Mouse (Mus musculus) MEL (cell line): ENCODE measurements around the gene Pigq. TPM values are rescaled to one million over a fixed set of nuclear protein-coding genes. Genes with fewer than 3 reads are reported as not detected.

Experiments
- DNase-seq: peaks from one replicate; pipeline ENCODE4 v3.0.0; 2011; ENCODE audit warnings: low read depth, low spot score
- H3K27ac ChIP-seq: 2 replicates; pipeline ENCODE4 v1.5.1; 2012; ENCODE audit warnings: low read depth, mild to moderate bottlenecking, control low read depth, low read length, moderate library complexity; ENCODE audit not compliant: control insufficient read depth
- H3K27me3 ChIP-seq, 2 experiments: fragments of 150-350 bp in 1 of 2; sonication (generic) in 1 of 2; 2 replicates each; pipeline ENCODE4 v1.6.1; 2012; ENCODE audit warnings: low read length in 2 of 2, mild to moderate bottlenecking in 2 of 2, improper control_type of control experiment in 1 of 2, moderate library complexity in 1 of 2; ENCODE audit not compliant: insufficient read depth in 2 of 2, control insufficient read depth in 1 of 2
- H3K36me3 ChIP-seq, 2 experiments: 2 replicates each; pipeline ENCODE4 v1.6.1; 2012 to 2014; ENCODE audit warnings: low read length in 2 of 2, improper control_type of control experiment in 1 of 2, inconsistent platforms in 1 of 2, mild to moderate bottlenecking in 1 of 2; ENCODE audit not compliant: insufficient read depth in 2 of 2, control insufficient read depth in 1 of 2
- H3K4me1 ChIP-seq, 2 experiments: fragments of 150-350 bp in 1 of 2; sonication (generic) in 1 of 2; 2 replicates each; pipeline ENCODE4 v1.6.1; 2012; ENCODE audit warnings: low read length in 2 of 2, improper control_type of control experiment in 1 of 2, mild to moderate bottlenecking in 1 of 2; ENCODE audit not compliant: insufficient read depth in 2 of 2, control insufficient read depth in 1 of 2
- H3K4me3 ChIP-seq, 2 experiments: fragments of 150-350 bp in 1 of 2; sonication (generic) in 1 of 2; 2 replicates each; pipeline ENCODE4 v1.5.1; 2012; ENCODE audit warnings: low read depth in 2 of 2, low read length in 2 of 2, mild to moderate bottlenecking in 2 of 2, moderate library complexity in 2 of 2, control low read depth in 1 of 2, improper control_type of control experiment in 1 of 2; ENCODE audit not compliant: control insufficient read depth in 1 of 2, insufficient read depth in 1 of 2
- H3K79me2 ChIP-seq: 2 replicates; pipeline ENCODE4 v1.6.1; 2012; ENCODE audit warnings: mild to moderate bottlenecking, low read length, moderate library complexity; ENCODE audit not compliant: control insufficient read depth, poor library complexity, insufficient read depth
- H3K9ac ChIP-seq: 2 replicates; pipeline ENCODE4 v1.6.1; 2012; ENCODE audit warnings: low read depth, mild to moderate bottlenecking, control low read depth, low read length, moderate library complexity; ENCODE audit not compliant: control insufficient read depth, poor library complexity, severe bottlenecking
- H3K9me3 ChIP-seq: fragments of 150-350 bp; sonication (generic); replicated peaks from 2 replicates; pipeline ENCODE4 v1.6.1; 2012; ENCODE audit warnings: mild to moderate bottlenecking, low read length, improper control_type of control experiment, moderate library complexity; ENCODE audit not compliant: insufficient read depth
- CHD1 ChIP-seq: IDR thresholded peaks from 2 replicates; pipeline ENCODE4 v1.6.1; 2012; ENCODE audit warnings: low read depth, mild to moderate bottlenecking, inconsistent platforms, low read length, improper control_type of control experiment
- CHD2 ChIP-seq: IDR thresholded peaks from 2 replicates; pipeline ENCODE4 v1.6.1; 2011; ENCODE audit warnings: low read length, improper control_type of control experiment
- E2F4 ChIP-seq: IDR thresholded peaks from 2 replicates; pipeline ENCODE4 v1.6.1; 2011; ENCODE audit warnings: low read depth, low read length, improper control_type of control experiment, borderline replicate concordance
- EP300 ChIP-seq, 2 experiments: IDR thresholded peaks; 2 replicates each; pipeline ENCODE4 v1.6.1; 2011; ENCODE audit warnings: improper control_type of control experiment in 2 of 2, low read length in 2 of 2, low read depth in 1 of 2, mild to moderate bottlenecking in 1 of 2
- ETS1 ChIP-seq: IDR thresholded peaks from 2 replicates; pipeline ENCODE4 v1.6.1; 2012; ENCODE audit warnings: low read depth, mild to moderate bottlenecking, inconsistent platforms, low read length, improper control_type of control experiment, moderate library complexity
- GATA1 ChIP-seq: IDR thresholded peaks from 2 replicates; pipeline ENCODE4 v1.6.1; 2011; ENCODE audit warnings: low read depth, low read length, improper control_type of control experiment
- HCFC1 ChIP-seq: IDR thresholded peaks from 2 replicates; pipeline ENCODE4 v1.6.1; 2012; ENCODE audit warnings: low read depth, mild to moderate bottlenecking, inconsistent platforms, low read length, improper control_type of control experiment, moderate library complexity
- KAT2A ChIP-seq: conservative IDR thresholded peaks from 2 replicates; pipeline ENCODE4 v1.6.1; 2012; ENCODE audit warnings: low read depth, low read length, improper control_type of control experiment, inconsistent platforms
- MAFK ChIP-seq: IDR thresholded peaks from 2 replicates; pipeline ENCODE4 v1.6.1; 2011; ENCODE audit warnings: low read depth, mild to moderate bottlenecking, low read length, improper control_type of control experiment, borderline replicate concordance
- MAZ ChIP-seq: IDR thresholded peaks from 2 replicates; pipeline ENCODE4 v1.6.1; 2012; ENCODE audit warnings: low read depth, mild to moderate bottlenecking, inconsistent platforms, low read length, improper control_type of control experiment
- MYB ChIP-seq: IDR thresholded peaks from 2 replicates; pipeline ENCODE4 v1.6.1; 2011; ENCODE audit warnings: mild to moderate bottlenecking, low read depth, low read length, improper control_type of control experiment
- MYC ChIP-seq: IDR thresholded peaks from 2 replicates; pipeline ENCODE4 v1.6.1; 2011; ENCODE audit warnings: low read depth, mild to moderate bottlenecking, low read length, improper control_type of control experiment, moderate library complexity
- NRF1 ChIP-seq: IDR thresholded peaks from 2 replicates; pipeline ENCODE4 v1.6.1; 2014; ENCODE audit warnings: low read depth, mild to moderate bottlenecking, inconsistent platforms, low read length, improper control_type of control experiment, moderate library complexity; ENCODE audit not compliant: poor library complexity, insufficient read depth, severe bottlenecking
- POLR2A ChIP-seq, 2 experiments: IDR thresholded peaks; 2 replicates each; pipeline ENCODE4 v1.6.1; 2011 to 2012; ENCODE audit warnings: low read length in 2 of 2, mild to moderate bottlenecking in 2 of 2, control low read depth in 1 of 2, improper control_type of control experiment in 1 of 2, low read depth in 1 of 2, moderate library complexity in 1 of 2; ENCODE audit not compliant: control insufficient read depth in 1 of 2, insufficient read depth in 1 of 2, poor library complexity in 1 of 2
- POLR2AphosphoS2 ChIP-seq: IDR thresholded peaks from 2 replicates; pipeline ENCODE4 v1.6.1; 2011; ENCODE audit warnings: low read length, improper control_type of control experiment
- RAD21 ChIP-seq: IDR thresholded peaks from 2 replicates; pipeline ENCODE4 v1.6.1; 2011; ENCODE audit warnings: mild to moderate bottlenecking, low read depth, low read length, improper control_type of control experiment
- RCOR1 ChIP-seq: IDR thresholded peaks from 2 replicates; pipeline ENCODE4 v1.6.1; 2012; ENCODE audit warnings: low read depth, mild to moderate bottlenecking, inconsistent platforms, low read length, improper control_type of control experiment
- SIN3A ChIP-seq: IDR thresholded peaks from 2 replicates; pipeline ENCODE4 v1.6.1; 2012; ENCODE audit warnings: low read length, improper control_type of control experiment, inconsistent platforms
- SMC3 ChIP-seq: IDR thresholded peaks from 2 replicates; pipeline ENCODE4 v1.6.1; 2011; ENCODE audit warnings: low read depth, low read length, improper control_type of control experiment
- TAL1 ChIP-seq: IDR thresholded peaks from 2 replicates; pipeline ENCODE4 v1.6.1; 2012; ENCODE audit warnings: mild to moderate bottlenecking, inconsistent platforms, low read length, moderate library complexity, mixed read lengths
- TBP ChIP-seq: IDR thresholded peaks from 2 replicates; pipeline ENCODE4 v1.8.0; 2011; ENCODE audit warnings: low read depth, low read length, improper control_type of control experiment
- TCF12 ChIP-seq: IDR thresholded peaks from 2 replicates; pipeline ENCODE4 v1.6.1; 2014; ENCODE audit warnings: low read depth, mild to moderate bottlenecking, inconsistent platforms, low read length, improper control_type of control experiment, moderate library complexity
- USF2 ChIP-seq, 2 experiments: IDR thresholded peaks; 2 replicates each; pipeline ENCODE4 v1.6.1; 2011 to 2012; ENCODE audit warnings: improper control_type of control experiment in 2 of 2, low read length in 2 of 2, borderline replicate concordance in 1 of 2, inconsistent platforms in 1 of 2, low read depth in 1 of 2, mild to moderate bottlenecking in 1 of 2; ENCODE audit not compliant: insufficient read depth in 1 of 2
- ZC3H11A ChIP-seq: IDR thresholded peaks from 2 replicates; pipeline ENCODE4 v1.6.1; 2012; ENCODE audit warnings: low read depth, mild to moderate bottlenecking, inconsistent platforms, low read length, improper control_type of control experiment
- ZKSCAN1 ChIP-seq: IDR thresholded peaks from 2 replicates; pipeline ENCODE4 v1.6.1; 2012; ENCODE audit warnings: low read depth, mild to moderate bottlenecking, inconsistent platforms, low read length, improper control_type of control experiment, moderate library complexity
- ZMIZ1 ChIP-seq: IDR thresholded peaks from 2 replicates; pipeline ENCODE4 v1.6.1; 2012; ENCODE audit warnings: low read depth, mild to moderate bottlenecking, inconsistent platforms, low read length, improper control_type of control experiment, moderate library complexity
- polyA plus RNA-seq, 2 experiments: library from polyadenylated mRNA; stranded (reverse) in 1 of 2; unstranded in 1 of 2; fragments of >175 nt in 1 of 2; fragments of >200 nt in 1 of 2; gene quantifications; 2 replicates each; pipeline versions ENCODE4 v1.2.1 to v1.2.4; 2012; ENCODE audit warnings: low replicate concordance in 2 of 2, low read depth in 1 of 2; ENCODE audit not compliant: insufficient read length in 2 of 2, insufficient read depth in 1 of 2, missing spikeins in 1 of 2
- total RNA-seq: library from RNA; depleted of rRNA; stranded (reverse); fragments of 300-350 nt; gene quantifications from 2 replicates; pipeline ENCODE4 v1.2.3, GENCODE M21; 2012; rRNA removed

Gene Pigq
- total RNA-seq: 50.7 and 67.8 TPM in 2 replicates
- polyA plus RNA-seq: 100 to 1,000 TPM; 193 to 825 TPM

DNA sequence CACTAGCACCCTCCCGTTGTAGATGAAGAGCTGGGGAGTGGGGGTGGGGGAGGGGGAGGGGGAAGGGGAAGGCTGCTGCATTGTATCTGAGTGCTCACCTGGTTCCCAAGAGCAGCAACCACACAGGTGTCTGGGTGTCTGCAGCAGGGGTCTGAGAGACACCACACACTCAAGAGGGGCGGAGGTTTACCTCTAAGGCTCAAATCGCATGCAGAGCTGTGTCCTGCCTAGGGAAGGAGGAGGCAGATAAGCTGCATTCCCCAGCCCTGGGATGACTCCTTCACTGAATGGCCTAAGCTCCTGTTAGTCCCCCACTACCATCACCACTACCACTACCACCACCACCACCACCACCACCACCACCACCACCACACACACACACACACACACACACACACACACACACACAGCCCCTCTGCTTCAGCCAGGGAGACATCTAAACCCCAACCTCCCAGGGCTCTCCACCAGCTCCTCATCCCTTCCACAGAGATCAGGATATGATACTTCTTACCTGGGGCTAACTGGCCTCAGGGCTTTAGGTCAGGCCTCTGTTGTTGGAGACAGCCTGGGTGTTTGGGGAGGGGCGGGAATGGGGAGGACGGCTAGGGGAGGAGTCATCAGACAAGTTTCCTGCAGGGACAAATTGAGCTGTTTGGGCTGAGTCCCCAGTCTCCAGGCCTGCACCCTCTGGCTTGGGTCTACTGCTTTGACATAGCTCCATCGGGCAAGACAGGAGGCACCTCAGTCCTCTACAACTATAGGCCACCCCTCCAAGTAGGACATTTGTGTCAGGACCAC lies at the start of gene Pigq, which contains the start of gene Nhlrc4:
TSS of gene Pigq (minus strand) at position 571 of the 798 bp plus-strand sequence.
TSS of gene Nhlrc4 (minus strand) at position 596 of the 798 bp plus-strand sequence.
- H3K4me1 ChIP-seq: peaks cover 10 to 30% of the 10 kb centered on the region in 2 experiments
- no peaks in the 10 kb centered on the region for H3K9me3 ChIP-seq
- H3K27ac ChIP-seq: peak within 1 kb of the TSS; percentile 95
- TF ChIP-seq RAD21 (no peak), ZMIZ1 (no peak), E2F4 (no peak), TBP (no peak), GATA1 (no peak), SMC3 (no peak), TAL1 (no peak), MAFK (no peak), ZKSCAN1 (no peak), CHD1 (no peak), POLR2AphosphoS2 (no peak), ZC3H11A (no peak), NRF1 (no peak), MYC (no peak), EP300 (IDR thresholded peaks at IDR 0.05; ENCODE audit: low read depth in 1 of 2, low read length in 2 of 2) (no peak), CHD2 (no peak), HCFC1 (no peak)
- peaks cover 25% of the 10 kb centered on the region for H3K79me2 ChIP-seq
- no peaks in the 10 kb centered on the region for H3K27me3 ChIP-seq
- no peak within 1 kb of the TSS for H3K9ac ChIP-seq
- no peak for DNase-seq
- H3K4me3 ChIP-seq: no peak within 1 kb of the TSS
- H3K36me3 ChIP-seq: peaks cover 0 to 17% of the 10 kb centered on the region in 2 experiments; a peak in 2 of 4 replicates

DNA sequence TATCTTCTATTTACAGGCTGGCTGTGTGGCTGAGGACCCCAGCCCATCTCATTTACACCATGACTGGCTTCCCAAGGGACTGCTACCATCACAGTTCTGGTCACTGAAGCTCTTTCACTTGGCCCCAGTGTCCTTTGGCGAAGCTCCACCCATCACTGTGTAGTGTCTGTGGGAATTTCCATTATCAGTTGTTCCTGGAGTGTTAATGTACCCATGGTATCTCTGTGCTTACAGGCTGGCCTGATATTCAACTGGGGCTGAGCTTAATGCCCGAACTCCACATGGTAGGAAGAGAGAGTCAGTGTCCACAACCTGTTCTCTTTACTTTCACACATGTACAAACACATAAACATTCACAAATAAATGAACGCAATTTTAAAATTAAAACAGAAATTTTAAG lies 48.8 kb upstream of the Pigq start:
- no peak for TF ChIP-seq E2F4
- TF ChIP-seq USF2 (IDR thresholded peaks at IDR 0.05; ENCODE audit: borderline replicate concordance in 1 of 2, insufficient read depth in 1 of 2, low read depth in 1 of 2, low read length in 2 of 2): no peak
- no peak for TF ChIP-seq KAT2A
- TF ChIP-seq POLR2A (IDR thresholded peaks at IDR 0.05; ENCODE audit: control insufficient read depth in 1 of 2, insufficient read depth in 1 of 2, low read depth in 1 of 2, low read length in 2 of 2, poor library complexity in 1 of 2): no peak
- no peak for TF ChIP-seq CHD1
- TF ChIP-seq SIN3A: no peak
- no peak for TF ChIP-seq RCOR1
- TF ChIP-seq TBP: no peak
- no peak for TF ChIP-seq RAD21
- no peak for TF ChIP-seq GATA1
- TF ChIP-seq MYB: no peak
- no peak for TF ChIP-seq TCF12
- TF ChIP-seq MAZ: no peak
- TF ChIP-seq MAFK: no peak
- TF ChIP-seq ETS1: no peak
- no peak for TF ChIP-seq TAL1
- TF ChIP-seq, all 39 proteins: peak for 0
- Histone ChIP-seq H3K4me1 (peaks cover 2 to 12% of the 10 kb centered on the region in 2 experiments; a peak in 2 of 4 replicates), H3K4me3 (no peak overlapping the region), H3K27ac (no peak overlapping the region), H3K27me3 (no peaks in the 10 kb centered on the region), H3K36me3 (peaks cover 0 to 2% of the 10 kb centered on the region in 2 experiments; a peak in 1 of 4 replicates), H3K79me2 (no peaks in the 10 kb centered on the region), H3K9ac (no peak overlapping the region), H3K9me3 (no peaks in the 10 kb centered on the region)
- no peak for DNase-seq
